Mouse (Mus musculus): ENCODE data around the gene Efemp1.

Efemp1 gene

DNA sequence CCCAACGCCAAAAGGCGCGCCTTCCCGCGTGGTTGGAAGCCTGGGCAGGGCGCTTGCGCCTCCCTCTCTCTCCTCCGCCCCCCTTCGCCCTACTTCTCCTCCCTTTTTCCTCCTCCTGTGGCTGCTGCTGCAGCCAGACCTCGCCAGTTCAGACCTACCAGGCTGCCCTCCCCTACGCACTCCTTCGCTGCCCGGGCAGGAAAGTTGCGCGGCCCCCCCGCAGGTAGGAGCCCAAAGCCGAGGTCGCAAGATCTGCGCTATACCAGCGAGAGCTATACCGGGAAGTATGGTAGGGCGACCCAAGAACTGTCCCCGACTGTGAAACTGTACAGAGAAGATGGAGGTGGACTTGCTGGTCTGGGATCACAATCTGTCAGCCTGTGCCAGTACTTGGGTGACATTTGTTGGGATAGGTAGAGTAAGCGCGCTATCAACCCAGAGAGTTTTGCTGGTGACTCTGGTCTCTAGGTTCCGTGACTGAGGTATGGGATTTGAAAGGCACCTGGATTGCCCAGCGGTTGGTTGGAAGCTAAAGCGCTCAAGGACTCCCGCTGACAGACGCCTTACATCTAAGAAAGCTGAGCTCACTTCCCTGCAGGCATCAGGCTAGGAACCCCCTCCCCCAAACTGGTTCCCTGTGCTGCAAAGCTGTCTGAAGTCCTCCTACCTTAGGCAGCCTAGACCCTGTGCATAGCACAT lies at the start of gene Efemp1:
Efemp1 (plus strand) TSS at position 103 of the 699 bp plus-strand sequence.
- no peak for DNase-seq

DNA sequence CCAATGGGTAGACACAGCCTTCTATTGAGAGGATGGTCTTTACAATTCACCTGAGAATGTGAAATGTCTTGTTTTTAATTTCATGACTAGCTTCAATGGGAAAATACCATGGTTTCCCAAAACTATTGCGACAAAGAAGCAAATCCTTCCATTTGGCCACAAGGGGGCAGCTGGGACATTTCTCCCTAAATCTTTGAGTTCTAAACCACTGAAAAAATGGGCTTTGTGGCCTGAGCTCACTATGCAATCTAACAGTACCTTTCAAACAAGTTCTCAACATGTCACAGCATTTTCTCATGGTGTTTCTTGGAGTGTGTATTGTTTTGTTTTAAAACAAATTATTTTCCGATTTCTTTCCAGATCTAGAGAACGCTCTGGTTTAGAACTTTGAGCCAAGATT lies 44.3 kb upstream of the Efemp1 start:
- DNase-seq: no peak

DNA sequence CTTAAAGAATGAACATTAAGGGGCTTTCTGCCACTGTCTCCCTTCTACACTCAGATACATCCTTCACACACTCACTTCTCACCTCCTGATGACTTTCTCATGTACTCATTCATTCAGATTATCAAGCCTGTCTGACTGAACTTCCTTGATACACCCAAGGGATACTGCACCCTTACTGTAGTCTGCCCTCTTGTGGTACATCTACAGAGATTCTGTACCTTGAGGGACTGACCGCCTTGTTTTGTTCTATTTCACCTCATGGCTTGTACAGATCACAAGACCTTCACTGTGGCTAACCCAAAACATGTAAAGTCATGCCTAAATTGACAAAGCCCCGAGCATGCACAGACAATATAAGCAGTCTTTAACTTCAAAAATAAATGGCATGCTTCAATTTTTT lies 41.1 kb upstream of the Efemp1 start:
- DNase-seq: no peak

DNA sequence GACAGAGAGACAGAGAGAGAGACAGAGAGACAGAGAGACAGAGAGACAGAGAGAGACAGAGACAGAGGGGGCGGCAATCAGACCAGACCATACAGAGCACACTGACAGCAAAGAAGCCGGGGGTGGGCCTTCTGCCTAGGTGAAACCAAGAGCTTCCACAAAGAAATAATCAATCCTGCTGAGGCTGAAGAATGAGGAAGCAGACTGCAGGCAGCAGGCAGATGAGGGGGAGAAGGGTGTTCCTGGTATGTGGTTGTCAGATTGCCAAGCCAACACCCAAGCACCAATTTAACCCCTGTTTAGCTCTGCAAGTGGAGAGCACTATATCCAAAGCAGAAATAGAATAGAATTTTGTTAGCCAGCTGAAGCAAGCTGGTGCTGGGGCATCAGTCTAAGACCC lies 40.4 kb upstream of the Efemp1 start:
- no peak for DNase-seq

DNA sequence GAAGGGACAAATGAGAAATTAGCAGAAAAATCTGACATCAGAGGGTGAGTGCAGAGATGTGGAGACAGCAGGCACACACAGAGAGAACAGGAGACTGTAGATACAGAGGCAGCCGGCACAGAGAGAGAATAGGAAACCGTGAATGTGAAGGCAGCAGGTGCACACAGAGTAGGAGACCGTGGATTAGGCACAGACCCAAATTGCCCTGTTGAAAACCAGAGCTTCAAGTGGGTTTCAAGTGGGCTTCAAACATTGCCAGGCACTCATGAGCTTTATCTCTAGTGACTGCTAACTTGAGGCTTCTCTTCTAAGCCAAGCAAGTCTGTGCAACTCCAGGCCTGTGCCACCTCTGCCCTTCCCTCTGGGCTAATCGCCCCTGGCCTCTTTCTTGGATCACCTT lies 35.6 kb upstream of the Efemp1 start:
- no peak for DNase-seq

DNA sequence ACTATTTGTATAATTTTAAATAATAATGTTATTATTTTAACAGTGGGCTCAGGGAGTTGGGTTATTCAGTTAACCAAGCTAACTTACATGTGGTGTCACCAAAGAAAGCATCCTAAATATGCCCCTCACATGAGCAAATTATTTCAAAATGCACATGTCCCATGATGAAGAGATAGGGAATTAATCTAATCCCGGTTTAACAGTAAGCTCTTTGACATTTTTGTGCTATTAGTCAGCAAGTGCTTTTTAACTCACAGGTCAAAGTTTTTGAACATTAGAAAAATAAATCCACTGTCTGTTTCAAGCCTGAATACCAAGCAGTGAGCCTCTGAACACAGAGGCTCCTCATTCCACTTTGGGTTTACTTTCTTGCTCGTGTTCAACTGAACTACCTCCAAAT lies 26.1 kb upstream of the Efemp1 start:
- DNase-seq: no peak

DNA sequence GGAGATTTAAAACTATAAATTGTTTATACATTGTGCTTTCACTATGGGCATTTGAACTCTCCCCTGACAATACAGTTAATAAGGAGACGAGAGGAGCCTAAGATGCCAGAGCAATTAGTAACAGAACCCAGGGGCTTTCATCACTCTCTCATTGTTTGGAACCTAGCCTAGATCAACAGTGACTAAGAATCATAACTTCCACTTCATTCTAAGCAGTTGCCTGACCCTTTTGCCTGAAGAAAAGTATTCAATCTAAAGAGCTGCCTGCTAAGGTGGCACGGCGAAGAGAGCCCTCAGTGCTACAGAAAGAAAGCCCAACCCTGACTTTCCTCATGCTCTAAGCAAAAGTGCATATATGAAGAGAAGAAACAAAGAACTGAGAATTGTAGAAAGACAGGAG lies 19.2 kb upstream of the Efemp1 start:
- DNase-seq: no peak

DNA sequence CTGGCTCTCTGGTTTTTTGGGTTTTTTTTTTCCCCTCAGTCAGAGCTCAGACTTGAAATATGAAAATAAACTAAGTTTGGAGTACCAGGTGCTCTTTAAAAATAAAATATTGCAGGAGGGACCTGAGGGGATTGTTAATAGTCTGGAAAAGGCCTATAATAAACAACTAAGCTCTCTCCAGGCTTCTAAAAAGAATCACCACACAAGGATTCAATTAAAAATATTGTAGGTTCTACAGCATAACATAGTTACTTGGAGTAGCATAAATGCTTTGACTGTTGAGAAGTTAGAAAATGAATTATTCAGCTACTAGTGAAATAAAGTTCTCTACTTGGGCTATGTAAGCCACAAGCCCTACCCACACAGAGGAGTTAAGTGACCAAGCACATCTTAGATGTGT lies 17.9 kb upstream of the Efemp1 start:
- DNase-seq: no peak

DNA sequence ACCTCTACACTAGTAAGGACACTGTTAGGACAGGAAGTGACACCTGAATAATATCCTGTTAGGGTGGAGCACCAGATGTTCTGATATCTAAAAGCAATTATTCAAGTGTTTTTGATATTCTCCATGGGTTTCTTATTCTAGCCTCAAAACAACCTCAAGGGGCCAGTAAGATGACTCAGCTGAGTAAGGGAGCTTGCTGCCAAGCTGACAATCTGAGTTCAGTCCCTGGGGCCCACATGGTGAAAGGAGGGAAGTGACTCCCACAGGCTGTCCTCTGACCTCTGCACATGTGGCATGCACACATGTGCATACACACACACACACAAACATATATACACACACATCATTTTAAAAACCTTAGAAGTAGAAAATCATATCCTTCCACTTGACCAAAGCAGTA lies 3.2 kb upstream of the Efemp1 start:
- DNase-seq: no peak

DNA sequence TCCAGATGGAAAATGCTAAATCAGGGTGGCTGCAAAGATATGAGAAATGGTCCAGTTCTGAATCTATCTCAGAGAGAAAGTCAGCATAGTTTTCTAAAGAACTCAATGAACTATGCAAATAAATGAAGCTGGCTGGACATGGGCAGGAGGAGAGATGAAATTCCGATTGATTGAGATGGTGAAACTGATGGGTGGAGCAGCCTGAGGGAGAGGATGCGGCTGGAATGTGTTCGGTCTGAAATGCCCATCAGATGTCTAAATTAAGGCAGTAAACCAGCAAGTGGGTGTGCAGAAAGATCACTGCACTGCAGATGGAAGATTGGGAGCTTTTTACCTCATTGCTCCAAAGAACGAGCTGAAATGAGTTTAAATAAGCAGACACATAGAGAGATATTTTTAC lies 1.4 kb upstream of the Efemp1 start:
- no peak for DNase-seq

DNA sequence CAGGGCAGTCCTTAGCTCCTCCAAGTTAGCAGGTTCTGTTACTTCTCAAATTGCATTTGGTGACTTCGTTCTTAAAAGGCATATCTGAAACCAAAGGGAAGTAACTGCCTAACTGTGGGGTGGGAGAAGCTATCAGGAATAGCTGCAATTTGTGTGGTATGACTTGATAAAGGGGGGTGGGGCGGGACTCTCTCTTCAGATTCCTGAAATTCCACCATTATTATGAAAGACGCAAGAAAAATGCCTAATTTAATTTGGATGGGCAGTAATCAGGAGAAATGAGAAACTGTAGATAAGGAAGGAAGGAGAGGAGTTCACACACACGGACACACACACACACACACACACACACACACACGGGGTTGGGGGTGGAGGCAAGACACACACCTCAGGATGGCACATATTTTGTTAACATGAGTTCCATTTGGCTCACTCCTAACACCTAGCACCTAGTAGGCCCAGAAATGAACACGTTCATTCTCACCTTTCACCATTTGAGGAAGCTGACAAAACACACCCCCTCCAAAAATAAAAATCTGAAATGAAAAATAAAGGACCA lies 564 bp upstream of the Efemp1 start:
- no peak for DNase-seq

DNA sequence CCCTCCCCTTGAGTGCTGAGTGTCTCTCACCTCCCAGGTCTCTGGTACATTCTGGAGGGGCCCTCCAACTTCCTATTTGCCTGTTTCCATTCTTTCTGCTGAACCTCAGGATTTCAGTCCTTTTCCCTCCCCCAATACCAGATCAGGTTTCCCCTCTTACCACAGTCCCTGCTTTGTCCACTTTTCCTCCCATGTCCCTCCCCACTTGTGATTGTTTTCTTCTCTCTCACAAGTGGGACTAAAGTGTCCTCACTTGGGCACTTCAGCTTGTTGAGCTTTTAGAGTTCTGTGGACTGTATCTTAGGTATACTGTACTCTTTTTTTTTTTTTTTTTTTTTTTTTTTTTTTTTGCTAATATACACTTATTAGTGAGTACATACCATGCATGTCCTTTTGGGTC lies 6.1 kb downstream of the Efemp1 start:
- DNase-seq: no peak

DNA sequence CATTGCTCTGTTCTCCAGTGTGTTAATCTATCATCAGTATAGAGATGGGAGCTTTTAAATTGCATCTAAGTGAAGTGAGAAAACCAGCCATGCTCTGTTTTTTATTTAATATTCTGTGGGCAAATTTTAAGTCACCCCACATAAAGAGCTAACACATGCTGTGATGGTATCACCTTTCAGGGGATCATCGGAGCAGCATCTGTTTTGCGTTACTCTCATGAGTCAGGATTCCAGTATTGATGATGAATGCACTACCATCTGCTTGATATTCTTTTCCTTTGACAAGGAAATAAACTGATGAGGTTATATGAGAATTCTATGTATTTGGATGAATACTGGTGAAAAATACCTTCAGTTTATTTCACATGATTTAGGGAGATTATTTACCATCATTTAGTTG lies 16.1 kb downstream of the Efemp1 start:
- DNase-seq: no peak

DNA sequence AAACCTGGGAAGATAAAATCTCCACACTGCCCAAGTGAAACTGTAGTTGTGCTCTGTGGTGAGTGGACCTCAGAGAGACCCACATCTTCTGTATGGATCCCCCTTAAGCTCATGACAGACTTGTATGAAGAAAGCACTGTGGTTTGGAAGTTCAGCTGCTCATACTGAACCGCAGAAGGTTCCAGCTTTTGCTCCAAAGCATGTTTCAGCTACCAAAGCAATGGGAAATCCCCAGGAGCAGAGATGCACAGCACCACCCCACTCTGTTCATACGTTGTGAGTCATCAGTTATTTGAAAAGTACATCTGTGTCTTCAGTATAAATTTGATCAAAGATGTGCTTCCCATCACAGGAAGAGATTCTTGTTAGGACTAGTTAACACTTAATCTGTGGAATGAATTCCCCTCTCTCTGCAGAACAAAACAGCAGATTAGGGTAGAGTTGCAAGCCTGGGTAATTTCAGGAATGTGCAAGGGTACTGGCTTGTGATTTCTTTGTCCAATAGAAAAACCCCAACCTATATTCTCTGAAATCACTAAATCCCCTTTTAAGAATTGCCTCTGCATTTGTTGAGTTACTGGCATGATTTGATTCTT lies 28.5 kb downstream of the Efemp1 start:
- no peak for DNase-seq

DNA sequence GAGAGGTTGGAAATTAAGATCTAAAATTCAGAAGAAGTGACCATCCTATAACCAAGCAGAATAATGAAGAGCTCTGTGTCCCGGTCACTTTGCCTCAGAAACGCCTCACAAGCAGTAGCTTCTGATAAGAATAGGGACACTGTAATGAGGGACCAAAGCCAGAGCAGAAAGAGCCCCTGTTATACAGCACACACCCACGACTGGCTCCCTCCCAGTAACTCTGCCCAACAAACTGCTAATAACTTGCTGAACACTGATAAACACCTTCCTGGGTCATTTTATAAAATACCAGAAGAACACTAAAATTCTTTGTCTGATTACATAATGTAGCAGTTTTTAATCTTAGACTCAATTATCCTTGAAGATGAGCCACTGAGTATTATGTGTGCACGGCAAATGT lies 30.1 kb downstream of the Efemp1 start:
- no peak for DNase-seq

DNA sequence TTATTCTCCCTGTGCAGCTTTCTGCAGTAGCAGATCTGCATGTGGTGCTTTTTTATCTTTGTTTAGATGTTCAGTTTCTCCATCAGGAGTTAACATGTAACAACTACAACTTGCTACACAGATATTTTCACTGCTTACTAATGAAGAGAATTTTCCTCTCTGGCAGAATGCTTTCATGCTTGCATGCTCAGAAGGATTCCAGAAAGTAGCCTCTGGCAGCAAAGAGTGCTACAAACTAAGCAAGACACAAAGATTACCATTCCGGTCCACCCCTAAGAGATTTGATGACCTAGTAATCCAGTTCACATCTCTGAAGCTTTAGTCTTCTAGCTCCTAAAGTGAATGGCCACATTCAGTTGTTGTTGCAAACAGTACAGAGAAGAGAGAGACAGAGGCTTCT lies 36.5 kb downstream of the Efemp1 start:
- DNase-seq: no peak

DNA sequence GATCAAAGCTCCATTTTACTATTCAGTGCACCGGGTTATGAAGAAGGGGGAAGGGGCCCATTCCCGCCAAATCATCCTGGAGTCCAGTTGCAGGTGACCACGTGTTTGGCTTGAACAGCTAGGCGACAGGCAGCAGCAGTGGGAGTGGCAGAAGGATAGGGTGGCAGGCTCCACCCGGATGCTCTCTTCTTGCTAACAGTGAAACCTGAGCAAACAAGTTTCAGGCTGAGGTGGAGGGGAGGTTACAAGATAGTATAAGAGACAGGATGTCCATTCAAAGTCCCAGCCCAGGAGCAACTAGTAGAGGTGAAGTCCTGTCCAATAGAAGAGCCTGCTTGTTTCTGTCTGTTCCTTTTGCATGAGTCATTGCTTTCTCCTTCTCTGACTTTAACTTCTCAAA lies 38.5 kb downstream of the Efemp1 start:
- DNase-seq: no peak

DNA sequence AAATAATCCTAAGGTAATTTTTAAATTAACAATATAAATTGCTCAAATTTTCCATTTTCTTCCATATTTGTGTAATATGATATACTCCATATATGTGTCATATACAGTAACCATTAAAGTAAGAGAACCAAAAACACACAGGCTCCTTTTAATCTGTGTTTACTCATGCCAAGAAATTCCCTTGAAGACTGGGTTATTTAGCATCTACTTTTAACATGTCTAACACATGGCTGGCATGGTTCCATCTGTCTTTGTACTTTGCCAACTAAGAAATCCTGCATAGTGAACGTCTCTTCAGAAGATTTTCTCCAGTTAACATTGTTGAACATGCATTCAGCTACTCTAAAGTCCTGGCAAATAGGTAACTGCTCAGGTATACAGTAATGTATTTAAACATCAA lies 46.4 kb downstream of the Efemp1 start:
- DNase-seq: no peak

DNA sequence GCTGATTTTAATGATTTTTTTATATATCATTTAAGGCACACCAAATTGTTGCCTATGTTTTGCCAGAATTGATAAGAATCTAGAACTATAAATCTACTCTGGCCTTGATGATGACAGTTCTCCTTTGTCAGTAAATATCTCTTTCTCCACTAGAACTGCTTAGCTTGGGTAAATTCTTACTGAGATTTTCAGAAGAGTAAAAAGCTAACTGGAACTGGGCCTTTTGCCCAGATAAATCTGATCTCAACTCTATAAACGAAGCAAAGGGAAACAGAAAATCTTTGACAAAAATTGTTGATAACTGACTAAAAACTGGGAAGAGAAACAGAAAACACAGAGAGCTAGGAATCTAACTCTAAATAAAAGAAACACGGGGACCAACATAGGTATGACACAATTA lies 51.6 kb downstream of the Efemp1 start:
- no peak for DNase-seq

DNA sequence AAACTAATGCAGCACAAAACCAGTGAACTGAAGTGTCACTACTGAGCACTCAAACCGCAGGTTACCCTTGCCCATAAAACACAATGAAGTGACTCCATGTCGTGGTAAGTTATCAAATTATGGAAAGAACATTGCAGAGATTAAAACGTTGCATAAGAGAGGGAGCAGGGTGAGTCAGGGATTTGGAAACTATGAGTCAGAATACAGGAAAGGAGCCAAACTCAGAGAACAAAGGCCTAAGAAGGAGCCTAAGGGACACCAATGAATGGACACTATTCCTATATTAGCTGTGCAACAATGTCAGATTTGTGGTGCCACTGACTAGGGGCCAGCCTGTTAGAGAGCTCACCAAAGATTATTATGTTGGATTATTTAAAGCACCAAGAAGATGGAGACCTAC lies 53.3 kb downstream of the Efemp1 start:
- no peak for DNase-seq

DNA sequence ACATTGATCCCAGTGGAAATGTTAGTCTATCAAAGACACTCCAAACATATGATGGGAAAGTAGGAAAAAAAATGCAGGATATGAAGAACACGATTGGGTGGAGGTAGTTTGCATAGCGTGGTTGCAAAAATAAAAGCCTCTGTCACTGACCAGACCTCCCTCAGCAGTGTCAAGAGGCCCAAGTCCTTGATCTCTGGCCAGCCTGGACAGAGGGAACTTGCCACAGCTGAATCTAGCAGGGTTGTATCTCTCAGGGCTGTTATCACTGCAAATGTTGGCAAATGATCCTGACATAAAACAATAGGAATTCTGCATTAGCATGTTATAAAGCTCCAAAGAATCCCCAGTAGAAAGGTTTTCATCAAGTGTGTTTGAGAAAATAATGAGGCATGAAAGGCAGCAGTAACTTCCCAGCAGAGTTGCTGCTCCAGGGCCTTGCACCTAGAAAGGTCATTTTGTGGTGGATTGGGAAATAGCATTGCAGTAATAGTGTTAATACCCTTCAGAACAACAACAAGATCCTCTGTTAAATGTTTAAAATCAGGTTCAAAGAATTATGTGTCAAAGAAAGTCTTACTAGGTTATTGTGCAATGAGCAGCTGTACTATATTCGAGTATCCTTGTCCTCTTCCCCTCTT lies 56.0 kb downstream of the Efemp1 start:
- no peak for DNase-seq

DNA sequence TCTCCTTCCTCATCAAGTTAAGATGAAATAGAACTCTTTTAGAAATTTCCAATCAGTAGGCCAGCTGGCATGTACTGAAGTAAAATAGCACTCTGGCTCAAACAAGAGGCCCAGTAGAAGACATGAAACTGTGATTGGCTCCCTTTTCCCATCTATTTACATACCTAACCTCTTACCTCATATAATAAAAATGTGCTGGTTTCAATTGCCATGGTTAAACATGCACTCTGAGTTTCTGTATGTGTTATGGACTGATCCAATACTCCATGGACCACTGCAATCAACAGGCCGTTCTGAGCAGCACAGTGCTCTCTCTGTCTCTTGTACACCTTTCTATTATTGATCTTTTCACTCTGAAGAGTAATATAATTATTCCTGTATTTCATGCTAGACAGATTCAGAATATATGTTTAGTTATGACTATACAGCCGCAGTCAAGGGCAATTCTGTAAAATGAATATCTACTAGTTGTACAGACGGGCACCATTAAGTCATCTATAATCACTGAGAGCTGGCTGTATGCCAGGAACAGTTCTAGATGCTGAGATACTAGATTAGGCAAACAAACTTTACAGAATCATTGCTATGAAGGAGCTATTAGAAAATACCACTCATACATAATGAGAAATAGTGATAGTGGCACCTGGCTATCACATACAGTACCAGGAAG lies 59.6 kb downstream of the Efemp1 start:
- DNase-seq: no peak

DNA sequence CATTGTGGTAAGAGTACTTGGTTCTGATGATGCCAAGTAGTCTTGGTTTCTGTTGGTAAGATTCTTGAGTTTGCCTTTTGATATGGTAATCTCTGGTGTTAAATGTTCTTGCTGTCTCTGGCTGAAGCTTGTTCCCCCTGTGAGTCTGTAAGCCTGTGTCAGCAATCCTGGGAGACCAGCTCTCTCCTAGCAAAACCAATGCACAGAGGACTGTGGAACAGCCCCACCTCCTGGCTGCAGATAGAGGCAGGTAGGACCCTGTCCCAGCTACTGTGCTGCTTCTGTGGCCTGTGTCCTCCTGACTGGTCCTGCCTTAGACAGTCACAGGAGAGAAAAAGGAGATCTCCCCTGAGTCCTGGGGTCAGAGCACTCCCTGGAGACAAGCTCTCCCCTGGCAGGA lies 81.4 kb downstream of the Efemp1 start:
- no peak for DNase-seq

DNA sequence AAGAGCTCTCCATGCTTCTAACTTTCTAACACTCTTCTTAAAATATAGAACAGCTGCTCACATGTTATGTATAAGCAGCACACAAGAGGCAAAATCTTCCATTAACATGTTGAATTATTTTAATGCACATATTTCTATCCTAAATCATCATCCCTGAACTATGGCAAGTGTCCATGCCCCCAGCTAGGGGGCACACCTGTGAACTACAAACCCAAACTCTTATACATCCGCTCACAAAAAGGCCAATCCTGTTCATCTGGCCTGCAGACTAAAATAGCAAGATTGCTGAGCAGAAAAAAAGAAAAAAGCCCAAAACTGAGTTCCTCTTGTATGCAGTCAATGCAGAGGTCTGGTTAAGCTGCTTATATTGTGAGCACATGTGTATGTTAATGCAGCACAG lies 86.6 kb downstream of the Efemp1 start:
- DNase-seq: no peak
